Mouse (Mus musculus) CD4-positive helper T cell, adult 2 months (primary cell): ENCODE results near the gene Zfp109.

Experiments
- DNase-seq: peaks from one replicate; pipeline ENCODE4 v3.0.0-alpha.2; 2012; ENCODE audit warnings: low read depth, missing footprints, low spot score

The Zfp109 gene

GRCm38 (mm10) chr7:24208282-24208886, 29.0 kb downstream of the Zfp109 start:
- no peak for DNase-seq

GRCm38 (mm10) chr7:24207488-24208261, 29.7 kb downstream of the Zfp109 start:
- no peak for DNase-seq

- no peak for DNase-seq
These were observed 40.4 kb downstream of the Zfp109 start for GRCm38 (mm10) chr7:24196961-24197360.

GRCm38 (mm10) chr7:24193157-24193556, 44.2 kb downstream of the Zfp109 start:
- DNase-seq = no peak

- DNase-seq = no peak
These were observed 46.0 kb downstream of the Zfp109 start for GRCm38 (mm10) chr7:24191361-24191760.

- no peak for DNase-seq
These were observed 47.8 kb downstream of the Zfp109 start for GRCm38 (mm10) chr7:24189571-24189944.

- DNase-seq = no peak
These were observed 48.3 kb downstream of the Zfp109 start for GRCm38 (mm10) chr7:24188901-24189570.

GRCm38 (mm10) chr7:24187611-24188010, 49.7 kb downstream of the Zfp109 start:
- no peak for DNase-seq
